Mouse (Mus musculus) MEL (cell line): ENCODE data around the gene Tbc1d17. TPM values are rescaled to one million over a fixed set of nuclear protein-coding genes. Genes with fewer than 3 reads are reported as not detected.

Source experiments
- DNase-seq: peaks from one replicate; pipeline ENCODE4 v3.0.0; 2011; ENCODE audit warnings: low read depth, low spot score
- H3K27ac ChIP-seq: 2 replicates; pipeline ENCODE4 v1.5.1; 2012; ENCODE audit warnings: low read depth, mild to moderate bottlenecking, control low read depth, low read length, moderate library complexity; ENCODE audit not compliant: control insufficient read depth
- H3K27me3 ChIP-seq, 2 experiments: fragments of 150-350 bp in 1 of 2; sonication (generic) in 1 of 2; 2 replicates each; pipeline ENCODE4 v1.6.1; 2012; ENCODE audit warnings: low read length in 2 of 2, mild to moderate bottlenecking in 2 of 2, improper control_type of control experiment in 1 of 2, moderate library complexity in 1 of 2; ENCODE audit not compliant: insufficient read depth in 2 of 2, control insufficient read depth in 1 of 2
- H3K36me3 ChIP-seq, 2 experiments: 2 replicates each; pipeline ENCODE4 v1.6.1; 2012 to 2014; ENCODE audit warnings: low read length in 2 of 2, improper control_type of control experiment in 1 of 2, inconsistent platforms in 1 of 2, mild to moderate bottlenecking in 1 of 2; ENCODE audit not compliant: insufficient read depth in 2 of 2, control insufficient read depth in 1 of 2
- H3K4me1 ChIP-seq, 2 experiments: fragments of 150-350 bp in 1 of 2; sonication (generic) in 1 of 2; 2 replicates each; pipeline ENCODE4 v1.6.1; 2012; ENCODE audit warnings: low read length in 2 of 2, improper control_type of control experiment in 1 of 2, mild to moderate bottlenecking in 1 of 2; ENCODE audit not compliant: insufficient read depth in 2 of 2, control insufficient read depth in 1 of 2
- H3K4me3 ChIP-seq, 2 experiments: fragments of 150-350 bp in 1 of 2; sonication (generic) in 1 of 2; 2 replicates each; pipeline ENCODE4 v1.5.1; 2012; ENCODE audit warnings: low read depth in 2 of 2, low read length in 2 of 2, mild to moderate bottlenecking in 2 of 2, moderate library complexity in 2 of 2, control low read depth in 1 of 2, improper control_type of control experiment in 1 of 2; ENCODE audit not compliant: control insufficient read depth in 1 of 2, insufficient read depth in 1 of 2
- H3K79me2 ChIP-seq: 2 replicates; pipeline ENCODE4 v1.6.1; 2012; ENCODE audit warnings: mild to moderate bottlenecking, low read length, moderate library complexity; ENCODE audit not compliant: control insufficient read depth, poor library complexity, insufficient read depth
- H3K9ac ChIP-seq: 2 replicates; pipeline ENCODE4 v1.6.1; 2012; ENCODE audit warnings: low read depth, mild to moderate bottlenecking, control low read depth, low read length, moderate library complexity; ENCODE audit not compliant: control insufficient read depth, poor library complexity, severe bottlenecking
- H3K9me3 ChIP-seq: fragments of 150-350 bp; sonication (generic); replicated peaks from 2 replicates; pipeline ENCODE4 v1.6.1; 2012; ENCODE audit warnings: mild to moderate bottlenecking, low read length, improper control_type of control experiment, moderate library complexity; ENCODE audit not compliant: insufficient read depth
- BHLHE40 ChIP-seq: IDR thresholded peaks from 2 replicates; pipeline ENCODE4 v1.6.1; 2012; ENCODE audit warnings: low read depth, mild to moderate bottlenecking, inconsistent platforms, low read length, improper control_type of control experiment, borderline replicate concordance
- CTCF ChIP-seq, 3 experiments: IDR thresholded peaks in 2 of 3; conservative IDR thresholded peaks in 1 of 3; 2 replicates each; pipeline ENCODE4 v1.5.1; 2011 to 2012; ENCODE audit warnings: low read length in 3 of 3, low read depth in 2 of 3, mild to moderate bottlenecking in 2 of 3, improper control_type of control experiment in 1 of 3, inconsistent platforms in 1 of 3, mixed read lengths in 1 of 3, moderate library complexity in 1 of 3; ENCODE audit not compliant: control insufficient read depth in 1 of 3, insufficient read depth in 1 of 3, poor library complexity in 1 of 3, severe bottlenecking in 1 of 3
- E2F4 ChIP-seq: IDR thresholded peaks from 2 replicates; pipeline ENCODE4 v1.6.1; 2011; ENCODE audit warnings: low read depth, low read length, improper control_type of control experiment, borderline replicate concordance
- ELF1 ChIP-seq: IDR thresholded peaks from 2 replicates; pipeline ENCODE4 v1.6.1; 2014; ENCODE audit warnings: low read depth, mild to moderate bottlenecking, inconsistent platforms, low read length, improper control_type of control experiment, moderate library complexity
- GABPA ChIP-seq: IDR thresholded peaks from 2 replicates; pipeline ENCODE4 v1.6.1; 2012; ENCODE audit warnings: low read depth, mild to moderate bottlenecking, inconsistent platforms, low read length, improper control_type of control experiment, moderate library complexity
- GATA1 ChIP-seq: IDR thresholded peaks from 2 replicates; pipeline ENCODE4 v1.6.1; 2011; ENCODE audit warnings: low read depth, low read length, improper control_type of control experiment
- MAFK ChIP-seq: IDR thresholded peaks from 2 replicates; pipeline ENCODE4 v1.6.1; 2011; ENCODE audit warnings: low read depth, mild to moderate bottlenecking, low read length, improper control_type of control experiment, borderline replicate concordance
- MAZ ChIP-seq: IDR thresholded peaks from 2 replicates; pipeline ENCODE4 v1.6.1; 2012; ENCODE audit warnings: low read depth, mild to moderate bottlenecking, inconsistent platforms, low read length, improper control_type of control experiment
- MXI1 ChIP-seq: IDR thresholded peaks from 2 replicates; pipeline ENCODE4 v1.6.1; 2011; ENCODE audit warnings: mild to moderate bottlenecking, low read depth, low read length, improper control_type of control experiment
- NRF1 ChIP-seq: IDR thresholded peaks from 2 replicates; pipeline ENCODE4 v1.6.1; 2014; ENCODE audit warnings: low read depth, mild to moderate bottlenecking, inconsistent platforms, low read length, improper control_type of control experiment, moderate library complexity; ENCODE audit not compliant: poor library complexity, insufficient read depth, severe bottlenecking
- POLR2A ChIP-seq, 2 experiments: IDR thresholded peaks; 2 replicates each; pipeline ENCODE4 v1.6.1; 2011 to 2012; ENCODE audit warnings: low read length in 2 of 2, mild to moderate bottlenecking in 2 of 2, control low read depth in 1 of 2, improper control_type of control experiment in 1 of 2, low read depth in 1 of 2, moderate library complexity in 1 of 2; ENCODE audit not compliant: control insufficient read depth in 1 of 2, insufficient read depth in 1 of 2, poor library complexity in 1 of 2
- POLR2AphosphoS5 ChIP-seq: IDR thresholded peaks from 2 replicates; pipeline ENCODE4 v1.6.1; 2012; ENCODE audit warnings: low read depth, borderline replicate concordance, mild to moderate bottlenecking, inconsistent platforms, low read length, moderate library complexity, mixed read lengths
- RAD21 ChIP-seq: IDR thresholded peaks from 2 replicates; pipeline ENCODE4 v1.6.1; 2011; ENCODE audit warnings: mild to moderate bottlenecking, low read depth, low read length, improper control_type of control experiment
- TCF12 ChIP-seq: IDR thresholded peaks from 2 replicates; pipeline ENCODE4 v1.6.1; 2014; ENCODE audit warnings: low read depth, mild to moderate bottlenecking, inconsistent platforms, low read length, improper control_type of control experiment, moderate library complexity
- ZC3H11A ChIP-seq: IDR thresholded peaks from 2 replicates; pipeline ENCODE4 v1.6.1; 2012; ENCODE audit warnings: low read depth, mild to moderate bottlenecking, inconsistent platforms, low read length, improper control_type of control experiment
- ZMIZ1 ChIP-seq: IDR thresholded peaks from 2 replicates; pipeline ENCODE4 v1.6.1; 2012; ENCODE audit warnings: low read depth, mild to moderate bottlenecking, inconsistent platforms, low read length, improper control_type of control experiment, moderate library complexity
- polyA plus RNA-seq, 2 experiments: library from polyadenylated mRNA; stranded (reverse) in 1 of 2; unstranded in 1 of 2; fragments of >175 nt in 1 of 2; fragments of >200 nt in 1 of 2; gene quantifications; 2 replicates each; pipeline versions ENCODE4 v1.2.1 to v1.2.4; 2012; ENCODE audit warnings: low replicate concordance in 2 of 2, low read depth in 1 of 2; ENCODE audit not compliant: insufficient read length in 2 of 2, insufficient read depth in 1 of 2, missing spikeins in 1 of 2
- total RNA-seq: library from RNA; depleted of rRNA; stranded (reverse); fragments of 300-350 nt; gene quantifications from 2 replicates; pipeline ENCODE4 v1.2.3, GENCODE M21; 2012

Tbc1d17 gene
- total and polyA plus RNA-seq, 3 experiments = 16.7 to 29.5 TPM; not detected in 1

DNA sequence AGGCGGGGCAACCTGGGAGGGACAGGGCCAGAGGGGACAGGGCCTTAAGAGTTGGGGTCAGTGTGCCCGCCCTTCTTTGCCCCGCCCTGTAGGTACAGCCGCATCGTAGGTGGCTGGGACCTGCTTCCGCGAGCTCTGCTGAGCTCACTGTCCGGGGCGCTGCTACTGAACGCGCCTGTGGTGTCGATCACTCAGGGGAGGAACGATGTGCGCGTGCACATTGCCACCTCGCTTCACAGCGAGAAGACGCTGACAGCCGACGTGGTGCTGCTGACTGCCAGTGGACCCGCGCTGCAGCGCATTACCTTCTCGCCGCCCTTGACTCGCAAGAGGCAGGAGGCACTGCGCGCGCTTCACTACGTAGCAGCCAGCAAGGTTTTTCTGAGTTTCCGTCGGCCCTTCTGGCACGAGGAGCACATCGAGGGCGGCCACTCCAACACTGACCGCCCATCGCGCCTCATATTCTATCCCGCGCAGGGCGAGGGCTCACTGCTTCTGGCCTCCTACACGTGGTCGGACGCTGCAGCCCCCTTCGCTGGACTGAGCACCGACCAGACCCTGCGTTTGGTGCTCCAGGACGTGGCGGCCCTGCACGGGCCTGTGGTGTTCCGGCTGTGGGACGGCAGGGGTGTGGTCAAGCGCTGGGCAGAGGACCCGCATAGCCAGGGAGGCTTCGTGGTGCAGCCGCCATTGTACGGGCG, 9.2 kb downstream of the Tbc1d17 start:
- H3K27ac ChIP-seq = no peak overlapping the region

DNA sequence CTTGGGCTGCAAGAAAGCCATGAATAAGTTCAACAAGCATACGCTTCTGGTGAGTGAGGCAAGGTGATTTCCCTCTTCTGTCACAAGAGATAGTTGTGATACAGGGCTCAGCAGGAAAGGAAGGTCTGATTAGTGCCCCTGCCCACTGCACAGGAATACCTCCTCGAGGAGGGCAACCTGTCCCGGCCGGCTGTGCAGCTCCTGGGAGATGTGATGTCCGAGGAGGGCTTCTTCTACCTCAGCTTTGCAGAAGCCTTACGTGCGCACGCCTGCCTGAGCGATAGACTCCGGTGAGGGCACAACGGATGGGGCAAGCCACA, 9.7 kb downstream of the Tbc1d17 start:
- no peaks in the 10 kb centered on the region for H3K9me3 ChIP-seq
- H3K27ac ChIP-seq = no peak overlapping the region
- no peaks in the 10 kb centered on the region for H3K79me2 ChIP-seq
- H3K9ac ChIP-seq = no peak overlapping the region
- no peaks in the 10 kb centered on the region; a peak in 1 of 4 replicates for H3K36me3 ChIP-seq
- DNase-seq = no peak
- no peak overlapping the region for H3K4me3 ChIP-seq
- H3K4me1 ChIP-seq = no peaks in the 10 kb centered on the region
- H3K27me3 ChIP-seq = no peaks in the 10 kb centered on the region
- TF ChIP-seq E2F4 (no peak), POLR2A (IDR thresholded peaks at IDR 0.05; ENCODE audit: control insufficient read depth in 1 of 2, insufficient read depth in 1 of 2, low read depth in 1 of 2, low read length in 2 of 2, poor library complexity in 1 of 2) (0 out of 4 replicates have a peak, but pooled peaks of 1 of the 2 experiments have one; percentile 11), ZC3H11A (no peak)
- TF ChIP-seq, all 39 proteins: peak for 1

More for the DNA sequence above, 9.2 kb downstream of the Tbc1d17 start:
- Histone ChIP-seq H3K4me1 (no peaks in the 10 kb centered on the region), H3K79me2 (no peaks in the 10 kb centered on the region), H3K9me3 (no peaks in the 10 kb centered on the region), H3K9ac (no peak overlapping the region), H3K36me3 (no peaks in the 10 kb centered on the region; a peak in 1 of 4 replicates), H3K4me3 (no peak overlapping the region), H3K27me3 (no peaks in the 10 kb centered on the region)
- TF ChIP-seq MXI1 = no peak
- TF ChIP-seq ZMIZ1 = no peak
- no peak for TF ChIP-seq RAD21
- no peak for TF ChIP-seq MAZ
- DNase-seq = no peak

DNA sequence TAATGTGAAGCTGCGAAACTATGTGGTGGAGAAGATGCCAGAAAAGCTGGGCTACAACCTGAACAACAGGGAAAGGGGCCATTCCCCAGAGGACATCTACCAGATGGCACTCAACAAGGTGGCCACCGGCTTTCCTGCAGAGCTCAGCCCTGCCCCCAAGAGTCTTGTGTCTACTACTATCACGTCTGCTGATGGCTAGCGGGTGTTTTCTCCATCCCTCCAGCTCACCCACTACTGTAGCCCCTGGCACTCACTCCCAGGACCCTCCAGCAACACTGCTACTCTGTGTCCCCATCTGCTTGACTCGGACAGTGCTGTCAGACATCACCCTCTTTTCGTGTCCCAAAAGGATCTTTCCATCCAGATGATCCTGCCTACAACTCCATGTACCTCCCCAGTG, 10.8 kb downstream of the Tbc1d17 start:
- H3K4me3 ChIP-seq = no peak overlapping the region

More for the DNA sequence above, 10.8 kb downstream of the Tbc1d17 start:
- no peaks in the 10 kb centered on the region; a peak in 1 of 4 replicates for H3K36me3 ChIP-seq
- no peaks in the 10 kb centered on the region for H3K79me2 ChIP-seq
- H3K9me3 ChIP-seq = no peaks in the 10 kb centered on the region
- no peaks in the 10 kb centered on the region for H3K4me1 ChIP-seq
- DNase-seq = no peak
- TF ChIP-seq E2F4 (no peak), POLR2AphosphoS5 (no peak), MXI1 (no peak), TCF12 (no peak), GABPA (no peak), CTCF (IDR thresholded peaks at IDR 0.05 in 2 of 3, conservative IDR thresholded peaks at IDR 0.05 in 1 of 3; ENCODE audit: control insufficient read depth in 1 of 3, insufficient read depth in 1 of 3, low read depth in 2 of 3, low read length in 3 of 3, poor library complexity in 1 of 3, severe bottlenecking in 1 of 3) (no peak), MAFK (no peak), ELF1 (no peak), MAZ (no peak), RAD21 (no peak), GATA1 (no peak), BHLHE40 (no peak), NRF1 (no peak)
- TF ChIP-seq, all 39 proteins: peak for 0
- no peak overlapping the region for H3K27ac ChIP-seq
- H3K27me3 ChIP-seq = no peaks in the 10 kb centered on the region
- no peak overlapping the region for H3K9ac ChIP-seq
